Mouse (Mus musculus): ENCODE results near the gene Myof.
A peak's percentile ranks its signal among the peaks of the same experiment; 100 is the strongest.

Myof gene

DNA sequence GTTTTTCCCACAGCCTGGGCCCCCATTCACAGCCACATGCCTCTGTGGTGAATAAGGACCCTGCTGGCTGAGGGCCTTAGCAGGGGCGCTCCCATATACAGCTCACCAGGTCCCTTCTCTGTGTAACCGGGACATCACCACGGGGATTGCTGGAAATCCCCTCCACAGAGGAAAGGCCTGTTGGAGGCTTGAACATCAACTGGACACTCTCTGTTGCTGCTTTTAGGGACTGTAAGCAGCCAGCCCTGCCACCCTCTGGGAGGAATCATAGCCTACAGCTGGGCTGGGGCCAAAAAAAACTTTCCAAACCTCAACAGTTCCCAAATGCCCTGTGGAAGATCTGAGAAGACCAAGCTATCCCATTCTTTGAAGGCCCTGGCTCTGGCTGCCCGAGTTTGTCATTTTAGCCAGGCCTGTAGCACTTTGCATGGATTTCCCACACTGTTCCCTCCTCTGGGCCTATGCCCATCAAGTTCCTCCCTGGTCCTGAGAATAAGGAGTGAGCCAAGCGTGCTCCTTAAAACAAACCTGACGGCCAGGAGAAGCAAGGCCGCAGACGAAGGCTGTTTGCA, 38.5 kb downstream of the Myof start:
- no peak for ATAC-seq (ENCODE audit: insufficient number of reproducible peaks, low FRiP score, low TSS enrichment)

GRCm38 (mm10) chr19:38003671-38004521, 39.5 kb downstream of the Myof start:
- no peak for ATAC-seq (ENCODE audit: insufficient number of reproducible peaks, low FRiP score, low TSS enrichment)

- ATAC-seq (ENCODE audit: insufficient number of reproducible peaks, low FRiP score, low TSS enrichment) = no peak
These were observed 40.6 kb downstream of the Myof start for GRCm38 (mm10) chr19:38002816-38003215.

DNA sequence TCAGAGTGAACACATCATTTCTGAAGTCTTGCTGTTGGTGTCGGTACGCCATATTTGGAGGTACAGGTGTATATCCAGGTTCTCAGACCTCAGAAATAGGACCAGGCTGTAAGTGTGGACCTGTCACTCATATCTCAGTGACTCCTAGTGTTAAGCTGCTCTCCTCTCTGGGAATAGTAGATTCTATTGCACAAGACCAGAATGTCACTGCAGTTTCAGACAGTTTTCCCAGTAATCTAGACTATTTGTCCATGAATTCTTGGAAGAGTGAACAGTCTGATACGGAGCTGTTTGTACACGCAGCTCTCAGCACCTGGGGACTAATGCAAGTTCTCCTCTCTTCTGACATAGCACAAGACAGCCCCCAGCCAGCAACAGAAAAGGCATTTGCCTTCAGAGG, 42.4 kb downstream of the Myof start:
- no peak for ATAC-seq (ENCODE audit: insufficient number of reproducible peaks, low FRiP score, low TSS enrichment)

- ATAC-seq (ENCODE audit: insufficient number of reproducible peaks, low FRiP score, low TSS enrichment) = no peak
These were observed 43.4 kb downstream of the Myof start for GRCm38 (mm10) chr19:37999941-38000340.

GRCm38 (mm10) chr19:37994301-37994700, 49.1 kb downstream of the Myof start:
- ATAC-seq (ENCODE audit: insufficient number of reproducible peaks, low FRiP score, low TSS enrichment) = no peak

DNA sequence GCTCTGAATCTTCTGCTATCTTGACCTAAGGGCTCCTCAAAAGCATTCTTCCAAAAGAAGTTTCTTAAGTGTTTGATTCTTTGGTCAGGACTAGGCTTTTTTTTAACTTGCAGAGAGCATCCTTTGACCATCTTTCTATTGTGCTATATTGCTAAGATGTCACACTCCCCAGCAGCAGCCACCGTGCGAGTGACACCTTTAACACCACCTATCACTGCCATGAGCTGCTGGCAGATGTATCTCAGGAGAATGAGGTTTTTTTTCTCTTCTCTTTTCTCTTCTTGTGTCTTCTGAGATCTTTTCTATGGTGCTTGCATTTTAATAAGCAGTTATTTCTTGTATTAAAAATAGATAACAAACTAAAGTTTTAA, 51.2 kb downstream of the Myof start:
- no peak for ATAC-seq (ENCODE audit: insufficient number of reproducible peaks, low FRiP score, low TSS enrichment)

- peak; percentile 91 for ATAC-seq (ENCODE audit: insufficient number of reproducible peaks, low FRiP score, low TSS enrichment)
These were observed 51.8 kb downstream of the Myof start for GRCm38 (mm10) chr19:37991399-37992183.

- peak; percentile 59 for ATAC-seq (ENCODE audit: insufficient number of reproducible peaks, low FRiP score, low TSS enrichment)
These were observed 53.4 kb downstream of the Myof start for GRCm38 (mm10) chr19:37989971-37990370.

DNA sequence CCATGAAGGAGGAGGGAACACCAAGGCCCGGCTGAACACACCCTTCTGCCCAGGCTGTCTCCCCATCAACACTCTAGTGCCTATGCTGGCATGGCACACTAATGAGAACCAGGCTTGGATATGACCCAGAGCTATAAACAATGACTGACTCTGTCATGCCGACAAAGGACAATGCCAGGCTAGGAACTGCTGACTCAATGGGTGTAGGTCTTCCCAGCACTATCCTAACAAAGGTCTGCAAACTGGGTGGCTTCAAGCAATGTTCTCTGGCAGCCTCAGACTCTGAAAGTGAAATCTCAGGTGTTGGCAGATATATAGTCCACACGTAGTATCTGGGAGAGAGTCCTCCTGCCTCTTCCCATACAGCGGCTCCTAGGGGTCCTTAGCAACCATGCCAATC, 55.2 kb downstream of the Myof start:
- no peak for ATAC-seq (ENCODE audit: insufficient number of reproducible peaks, low FRiP score, low TSS enrichment)

GRCm38 (mm10) chr19:37985730-37986129, 57.6 kb downstream of the Myof start:
- ATAC-seq (ENCODE audit: insufficient number of reproducible peaks, low FRiP score, low TSS enrichment) = no peak

GRCm38 (mm10) chr19:37975951-37976350, 67.4 kb downstream of the Myof start:
- no peak for ATAC-seq (ENCODE audit: insufficient number of reproducible peaks, low FRiP score, low TSS enrichment)

- no peak for ATAC-seq (ENCODE audit: insufficient number of reproducible peaks, low FRiP score, low TSS enrichment)
These were observed 72.8 kb downstream of the Myof start for GRCm38 (mm10) chr19:37970571-37970970.

GRCm38 (mm10) chr19:37970004-37970403, 73.4 kb downstream of the Myof start:
- ATAC-seq (ENCODE audit: insufficient number of reproducible peaks, low FRiP score, low TSS enrichment) = no peak

- no peak for ATAC-seq (ENCODE audit: insufficient number of reproducible peaks, low FRiP score, low TSS enrichment)
These were observed 77.5 kb downstream of the Myof start for GRCm38 (mm10) chr19:37965828-37966227.

GRCm38 (mm10) chr19:37963421-37963820, 80.0 kb downstream of the Myof start:
- ATAC-seq (ENCODE audit: insufficient number of reproducible peaks, low FRiP score, low TSS enrichment) = no peak

DNA sequence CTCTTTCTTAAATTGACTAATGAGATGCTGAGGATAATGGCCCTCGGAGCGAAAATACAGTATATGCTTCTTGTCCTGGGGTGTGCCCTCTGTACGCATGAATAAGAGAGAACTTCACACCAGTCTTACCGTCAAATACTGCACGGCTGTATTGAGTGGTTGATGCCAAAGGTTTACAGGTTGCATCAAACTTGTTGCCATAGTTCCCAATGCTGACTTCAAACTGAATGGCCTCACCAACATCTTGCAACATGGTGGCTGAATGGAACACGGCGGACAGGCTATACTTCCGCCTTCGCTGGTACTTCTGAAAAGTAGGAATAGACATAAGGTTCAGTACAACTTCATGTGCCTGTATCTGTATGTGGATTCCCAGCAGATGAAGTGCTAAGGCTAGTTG, 82.6 kb downstream of the Myof start:
- ATAC-seq (ENCODE audit: insufficient number of reproducible peaks, low FRiP score, low TSS enrichment) = no peak

GRCm38 (mm10) chr19:37959543-37960215, 83.7 kb downstream of the Myof start:
- ATAC-seq (ENCODE audit: insufficient number of reproducible peaks, low FRiP score, low TSS enrichment) = no peak

- ATAC-seq (ENCODE audit: insufficient number of reproducible peaks, low FRiP score, low TSS enrichment) = no peak
These were observed 84.3 kb downstream of the Myof start for GRCm38 (mm10) chr19:37959076-37959475.

- ATAC-seq (ENCODE audit: insufficient number of reproducible peaks, low FRiP score, low TSS enrichment) = no peak
These were observed 86.1 kb downstream of the Myof start for GRCm38 (mm10) chr19:37957256-37957655.

GRCm38 (mm10) chr19:37956006-37956405, 87.4 kb downstream of the Myof start:
- no peak for ATAC-seq (ENCODE audit: insufficient number of reproducible peaks, low FRiP score, low TSS enrichment)

All from cerebellum, adult (tissue).